Mouse (Mus musculus) testis, adult 2 months (tissue): ENCODE measurements around the gene Frem2.

Experiments used
- CTCF ChIP-seq: fragments of 200-500 bp; IDR thresholded peaks from 2 replicates; pipeline ENCODE4 v1.5.1; 2012; ENCODE audit warnings: low read depth, mild to moderate bottlenecking, inconsistent platforms, low read length, moderate library complexity; ENCODE audit not compliant: control insufficient read depth, insufficient read depth, insufficient replicate concordance
- POLR2A ChIP-seq: fragments of 200-500 bp; IDR thresholded peaks from 2 replicates; pipeline ENCODE4 v1.6.1; 2012; ENCODE audit warnings: low read depth, mild to moderate bottlenecking, inconsistent platforms, low read length, moderate library complexity; ENCODE audit not compliant: control insufficient read depth

- TF ChIP-seq POLR2A, result no peak
- no peak for TF ChIP-seq CTCF
Measured at GRCm38 (mm10) chr3:53472061-53472460, 185.1 kb downstream of the Frem2 start.
